2 mouse cellular contexts compared by ENCODE assay signal in the genomic region with DNA sequence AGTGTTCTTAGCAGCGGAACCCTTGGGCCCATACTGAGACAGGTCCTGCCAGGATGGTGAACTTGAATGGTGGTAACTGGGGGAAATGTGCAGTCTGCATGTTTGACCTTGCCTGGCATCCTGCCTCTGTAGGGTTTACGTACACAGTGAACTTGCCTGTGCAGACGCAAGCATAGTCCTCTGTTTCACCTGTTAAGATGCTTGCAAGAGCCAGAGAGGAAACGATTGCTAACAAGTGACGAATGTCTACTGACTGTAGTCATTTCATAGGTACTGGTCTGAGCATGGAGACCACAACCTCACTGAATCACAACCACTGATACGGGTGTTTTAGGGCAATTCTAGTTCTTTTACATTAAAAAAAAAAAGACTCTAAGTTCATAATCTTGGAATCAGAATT.
"Had no signal": no experiment of that assay in that cellular context is flagged by ENCODE, and none has a peak within 500 bp of the region (broad histone marks: within the 10 kb centered on the region; RNA-seq: fewer than 3 reads in every experiment).

No protein-coding gene starts in this region.

- ATAC-seq: midbrain, embryonic 13.5 days; midbrain, embryonic 15.5 days had no signal
